Mouse (Mus musculus) cerebellum, postnatal 10 days (tissue): ENCODE measurements around the gene Usp45.
"Not testable (repeated sequence)": the region's sequence is repeated elsewhere in the genome, so short reads cannot be mapped to it uniquely, and the experiment has no call there.

Source experiments
- DNase-seq, 2 experiments: peaks; one replicate each; pipeline ENCODE4 v3.0.0; 2021; ENCODE audit warnings: mixed read lengths in 2 of 2

Usp45 gene

GRCm38 (mm10) chr4:21766863-21767304 is at the start of gene Usp45, which contains the start of gene Tstd3:
Usp45 (plus strand) TSS chr4:21767156.
Tstd3 (minus strand) TSS chr4:21767212.
- DNase-seq, result peak; percentile 92 to 93

- no peak for DNase-seq
Measured at GRCm38 (mm10) chr4:21722752-21723334, 44.1 kb upstream of the Usp45 start.

GRCm38 (mm10) chr4:21726912-21727614 is 39.9 kb upstream of the Usp45 start:
- DNase-seq, result peak; percentile 69 to 70

- peak; percentile 94 to 96 for DNase-seq
Measured at GRCm38 (mm10) chr4:21727615-21728165, 39.3 kb upstream of the Usp45 start, which contains the start of gene Ccnc. Ccnc (plus strand) TSS chr4:21727701.

- peak; percentile 11 to 12 for DNase-seq
Measured at GRCm38 (mm10) chr4:21739169-21739568, 27.8 kb upstream of the Usp45 start.

DNA sequence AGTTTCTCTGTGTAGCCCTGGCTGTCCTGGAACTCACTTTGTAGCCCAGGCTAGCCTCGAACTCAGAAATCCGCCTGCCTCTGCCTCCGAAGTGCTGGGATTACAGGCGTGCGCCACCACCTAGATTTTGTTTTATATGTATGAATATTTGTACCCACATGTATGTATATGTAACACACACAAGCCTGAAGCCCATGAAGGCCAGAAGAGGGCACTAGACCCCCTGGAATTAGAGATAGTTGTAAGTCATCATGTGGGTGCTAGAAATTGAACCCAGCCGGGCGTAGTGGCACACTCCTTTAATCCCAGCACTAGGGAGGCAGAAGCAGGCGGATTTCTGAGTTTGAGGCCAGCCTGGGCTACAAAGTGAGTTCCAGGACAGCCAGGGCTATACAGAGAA is 22.8 kb upstream of the Usp45 start:
- DNase-seq, result not testable (repeated sequence)

- no peak for DNase-seq
Measured at GRCm38 (mm10) chr4:21745723-21746122, 21.2 kb upstream of the Usp45 start.

GRCm38 (mm10) chr4:21755123-21755789 is 11.7 kb upstream of the Usp45 start:
- no peak for DNase-seq

DNA sequence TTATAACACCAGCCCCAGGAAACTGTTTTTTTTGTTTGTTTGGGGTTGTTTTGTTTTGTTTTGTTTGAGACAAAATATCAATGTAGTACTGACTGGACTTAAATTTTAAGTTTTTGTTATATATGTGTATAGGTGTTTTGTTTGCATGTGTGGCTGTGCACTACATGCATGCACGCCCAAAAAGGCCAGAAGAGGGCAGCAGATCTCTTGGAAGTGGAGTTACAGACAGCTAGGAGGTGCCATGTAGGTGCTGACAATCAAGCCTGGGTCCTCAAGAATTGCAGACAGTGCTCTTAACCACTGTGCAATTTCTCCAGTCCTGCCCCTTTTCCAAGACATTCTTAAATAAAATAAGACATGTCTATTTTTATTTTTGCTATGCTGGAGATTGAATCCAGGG is 8.1 kb upstream of the Usp45 start:
- DNase-seq, result peak in 1 of 2 experiments; percentile 14

DNA sequence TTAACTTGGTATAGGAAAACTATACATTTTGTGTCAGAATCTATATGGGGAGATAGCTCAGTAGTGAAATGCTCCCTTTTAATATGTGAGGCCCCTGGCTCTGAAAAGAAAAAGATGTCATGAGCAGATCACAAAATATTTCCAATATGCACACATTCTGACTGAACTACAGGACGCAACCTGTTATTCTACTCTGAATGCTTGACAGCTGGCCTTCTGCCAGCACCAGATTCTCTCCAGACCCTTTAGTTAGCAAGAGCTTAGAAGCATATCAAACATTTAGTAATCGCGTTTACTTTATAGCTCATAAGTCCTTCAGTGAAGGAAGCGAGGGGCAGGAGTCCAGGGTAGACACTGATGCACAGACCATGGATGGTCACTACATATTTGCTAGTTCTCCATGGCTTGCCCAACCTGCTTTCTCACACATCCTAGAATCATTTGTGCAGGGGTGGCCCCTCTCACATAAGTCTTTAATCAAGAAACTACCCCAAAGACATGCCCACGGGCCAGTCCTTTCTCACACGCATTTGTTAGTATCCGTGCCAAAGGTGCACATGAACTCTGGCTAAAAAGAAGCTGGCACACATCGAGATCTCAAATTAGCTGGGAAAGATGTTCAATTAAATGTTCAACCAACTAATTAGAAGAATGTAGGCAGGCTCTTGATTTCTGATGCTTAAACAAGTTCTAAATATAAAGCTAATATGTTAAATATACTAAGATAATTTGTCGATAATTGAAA is 5.4 kb upstream of the Usp45 start:
- DNase-seq, result peak; percentile 57 to 62

DNA sequence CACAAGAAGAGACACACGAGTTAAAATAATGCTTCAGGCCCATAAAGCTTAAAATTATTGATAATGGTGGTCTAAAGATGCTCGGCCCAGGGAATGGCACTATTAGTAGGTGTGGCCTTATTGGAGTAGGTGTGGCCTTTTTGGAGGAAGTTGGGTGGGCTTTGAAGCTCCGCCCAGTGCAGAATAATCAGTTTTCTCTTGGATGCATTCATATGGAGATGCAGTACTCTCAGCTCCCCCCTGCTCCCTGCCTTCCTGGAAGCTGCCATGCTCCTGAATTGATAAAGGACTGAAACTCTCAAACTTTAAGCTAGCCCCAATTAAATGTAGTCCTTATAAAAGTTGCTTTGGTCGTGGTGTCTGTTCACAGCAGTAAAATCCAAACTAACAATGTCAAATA is 3.1 kb upstream of the Usp45 start:
- no peak for DNase-seq

GRCm38 (mm10) chr4:21766171-21766862 is 639 bp upstream of the Usp45 start:
- peak; percentile 13 to 43 for DNase-seq

DNA sequence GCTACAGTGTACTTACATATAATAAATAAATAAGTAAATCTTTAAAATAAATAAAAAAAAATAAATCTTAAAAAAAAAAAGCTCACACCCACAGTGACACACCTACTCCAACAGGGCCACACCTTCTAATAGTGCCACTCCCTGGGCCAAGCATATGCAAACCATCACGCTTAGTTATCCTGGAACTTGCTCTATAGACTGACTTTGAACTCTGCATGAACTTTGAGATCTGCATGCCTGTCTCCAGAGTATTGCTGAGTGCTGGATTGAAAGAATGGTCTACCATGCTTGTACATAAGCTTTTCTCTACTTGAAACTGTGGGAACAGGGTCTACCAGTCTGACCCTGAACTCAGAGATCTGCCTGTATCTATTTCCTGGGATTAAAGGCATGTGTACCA is 4.1 kb downstream of the Usp45 start:
- DNase-seq, result no peak

GRCm38 (mm10) chr4:21772306-21772705 is 5.3 kb downstream of the Usp45 start:
- no peak for DNase-seq

DNA sequence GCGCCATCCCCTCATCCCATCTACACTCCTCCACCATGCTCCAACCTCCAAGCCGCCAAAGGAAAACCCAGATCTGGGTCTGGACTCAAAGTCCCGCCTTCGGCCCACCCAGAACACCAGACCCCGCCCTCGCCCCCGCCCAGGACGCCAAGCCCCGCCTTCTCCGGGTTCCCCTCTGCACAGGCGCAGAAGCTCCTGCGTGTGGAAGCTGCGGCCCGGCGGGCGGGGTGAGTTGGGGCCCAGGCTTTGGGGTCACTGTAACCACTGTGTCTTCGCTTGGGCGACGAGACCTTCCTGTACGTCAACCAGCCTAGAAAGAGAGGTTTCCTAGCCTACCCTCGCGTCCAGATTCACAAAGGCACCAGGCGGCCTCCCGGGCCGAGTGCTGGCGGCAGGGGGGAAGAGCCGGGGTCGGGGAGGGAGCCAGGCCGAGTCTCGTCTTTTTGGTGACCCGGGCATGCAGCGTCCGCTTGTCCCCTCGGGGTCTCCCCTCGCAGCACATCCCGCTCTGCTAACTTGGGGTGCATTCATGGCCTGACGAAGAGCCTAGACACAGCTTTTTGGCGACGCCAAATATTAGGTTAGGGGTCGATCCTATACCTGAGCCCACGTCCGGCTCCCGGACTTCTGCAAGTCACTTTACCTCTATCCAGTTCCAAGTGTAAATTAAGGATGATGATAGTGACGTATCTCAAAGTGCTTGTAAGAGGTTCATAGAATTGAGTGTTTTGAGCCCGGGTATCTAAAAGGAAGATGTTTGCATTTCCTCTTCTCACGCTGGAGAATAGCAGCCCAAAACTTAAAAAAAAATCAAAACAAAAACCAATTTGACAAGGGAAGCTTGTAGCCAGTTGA is 9.4 kb downstream of the Usp45 start:
- DNase-seq, result peak; percentile 99

GRCm38 (mm10) chr4:21776946-21777265 is 9.9 kb downstream of the Usp45 start:
- DNase-seq, result peak in 1 of 2 experiments; percentile 14

DNA sequence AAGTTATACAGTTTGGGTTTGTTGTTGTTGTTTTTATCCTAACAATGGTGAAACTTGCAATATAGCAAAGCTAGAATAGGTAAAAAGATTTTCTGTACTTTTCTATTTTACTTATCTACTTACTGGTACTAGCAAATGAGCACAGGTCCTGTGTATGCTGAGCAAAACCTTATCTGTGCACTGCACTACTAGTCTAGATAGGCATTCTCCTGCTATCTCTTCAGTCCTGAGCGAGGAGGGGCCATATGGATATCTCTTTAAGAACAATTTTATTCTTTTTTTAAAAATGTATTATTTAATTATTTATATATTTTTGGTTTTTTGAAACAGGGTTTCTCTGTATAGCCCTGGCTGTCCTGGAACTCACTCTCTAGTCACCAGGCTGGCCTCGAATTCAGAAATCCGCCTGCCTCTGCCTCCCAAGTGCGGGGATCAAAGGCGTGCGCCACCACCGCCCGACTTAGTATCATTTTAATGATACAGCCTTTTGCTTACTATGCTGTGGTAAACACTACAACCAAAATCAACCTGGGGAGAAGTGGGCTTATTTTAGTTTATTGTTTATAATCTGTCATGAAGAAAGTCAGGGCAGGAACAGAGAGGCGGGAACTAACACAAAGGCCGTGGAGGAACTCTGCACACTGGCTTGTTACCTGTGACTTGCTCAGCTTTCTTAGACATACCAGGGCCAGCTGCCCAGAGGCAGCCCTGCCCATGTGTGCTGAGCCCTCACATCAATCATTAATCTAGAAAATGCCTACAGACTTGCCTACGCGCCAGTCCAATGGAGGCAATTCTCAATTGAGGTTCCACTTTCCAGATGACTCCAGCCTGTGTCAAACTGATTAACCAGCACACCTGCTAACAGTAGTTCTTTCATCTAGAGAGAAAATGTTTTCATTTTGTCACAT is 14.1 kb downstream of the Usp45 start:
- no peak for DNase-seq

GRCm38 (mm10) chr4:21786268-21786667 is 19.3 kb downstream of the Usp45 start:
- DNase-seq, result no peak

- DNase-seq, result no peak
Measured at GRCm38 (mm10) chr4:21788903-21789302, 21.9 kb downstream of the Usp45 start.

GRCm38 (mm10) chr4:21789836-21790235 is 22.9 kb downstream of the Usp45 start:
- DNase-seq, result peak; percentile 60 to 62
